23 mouse cellular contexts compared by ENCODE assay signal in the genomic region with DNA sequence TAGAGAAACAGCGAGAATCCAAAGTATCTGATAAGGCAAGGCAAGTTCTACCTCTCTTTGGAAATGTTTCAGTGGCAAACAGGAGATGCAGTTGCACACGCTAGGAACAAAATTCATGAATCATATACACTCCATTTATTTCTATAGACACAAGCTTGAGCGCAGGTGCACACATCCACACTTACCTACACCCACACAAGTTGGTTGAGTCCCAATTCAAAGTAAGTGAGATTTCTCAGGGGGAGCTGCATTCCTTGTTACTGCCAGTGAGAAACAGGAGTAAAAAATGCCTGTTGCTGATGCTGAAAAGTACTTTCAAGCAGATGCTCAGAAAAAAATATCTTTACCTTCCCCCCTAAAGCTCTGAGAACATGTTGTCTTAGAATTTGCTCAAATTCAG.
DNase-seq lines count a peak whose midpoint lies in the region; TF ChIP-seq lines count a peak whose summit lies in the region.
"Had no signal": no experiment of that assay in that cellular context is flagged by ENCODE, and none has a peak within 500 bp of the region (broad histone marks: within the 10 kb centered on the region; RNA-seq: fewer than 3 reads in every experiment).

No protein-coding gene starts in this region.

- peak overlapping the region; percentile 25; the same call in 1 of the 2 replicates for H3K27ac ChIP-seq in cortical plate, adult 2 months (ENCODE audit: insufficient read depth, low read length)
- no peak overlapping the region for H3K27ac ChIP-seq in left cerebral cortex, adult 2 months
- H3K27ac ChIP-seq: embryonic facial prominence, embryonic 12.5 days; hindbrain, embryonic 10.5 days; limb, embryonic 10.5 days; liver, embryonic 15.5 days; lung, embryonic 15.5 days; midbrain, embryonic 13.5 days had no signal

- no peak for TF ChIP-seq CTCF in cortical plate, adult 2 months (IDR thresholded peaks at IDR 0.05; ENCODE audit: extremely low read depth, insufficient read depth, low read length)
- no peak for TF ChIP-seq CTCF in left cerebral cortex, adult 2 months (IDR thresholded peaks at IDR 0.05)

- peaks cover 2% of the 10 kb centered on the region; the same call in 1 of the 2 replicates for H3K4me1 ChIP-seq in cortical plate, adult 2 months (ENCODE audit: control insufficient read depth, insufficient read depth, low read length)
- H3K4me1 ChIP-seq: embryonic facial prominence, embryonic 12.5 days; heart, embryonic 12.5 days; hindbrain, embryonic 10.5 days; limb, embryonic 10.5 days; liver, embryonic 15.5 days; lung, embryonic 15.5 days; megakaryocyte, embryonic 14.5 days; midbrain, embryonic 13.5 days had no signal

- no peak overlapping the region for H3K4me3 ChIP-seq in cortical plate, adult 2 months (ENCODE audit: insufficient read depth, low read length)
- no peak overlapping the region for H3K4me3 ChIP-seq in left cerebral cortex, adult 2 months
- H3K4me3 ChIP-seq: embryonic facial prominence, embryonic 12.5 days; heart, embryonic 12.5 days; hindbrain, embryonic 10.5 days; limb, embryonic 10.5 days; liver, embryonic 15.5 days; lung, embryonic 15.5 days; megakaryocyte, embryonic 14.5 days; midbrain, embryonic 13.5 days had no signal

- intact Hi-C loops in left cerebral cortex, adult 2 months (cut with DNase I): loop anchor here (2.0 to 5.0 kb wide), 3 partner anchors 91 to 149 kb away; a partner anchor contains a TSS

- DNase-seq in layer of hippocampus, adult 9-11 months: peak; percentile 78
- no peak for DNase-seq in layer of hippocampus, postnatal 14 days (ENCODE audit: low spot score in 2 of 2)
- DNase-seq in left cerebral cortex, adult 2 months (ENCODE audit: extremely low spot score in 1 of 2, low spot score in 2 of 2): peak; percentile 11 to 20
- peak; percentile 51 to 75 for DNase-seq in right cerebral cortex, postnatal 36 days (ENCODE audit: low spot score in 2 of 2)
- DNase-seq in thymus, adult 18-20 months: no peak
- DNase-seq in urinary bladder, adult 2 months (ENCODE audit: low spot score): no peak
- DNase-seq: adrenal gland, adult 8-10 months; B cell, adult 2 months; cerebellum, adult 18-20 months; cerebellum, postnatal 14 days; forebrain, postnatal 0 days; heart, postnatal 10 days; liver; lung, postnatal 36 days had no signal

- TF ChIP-seq POLR2A in cortical plate, adult 2 months (IDR thresholded peaks at IDR 0.05; ENCODE audit: extremely low read depth, insufficient read depth, low read length): no peak

Comparison
In these comparisons a context has a peak if more than half of its experiments do, and no peak if none do; other contexts are left out.
1. DNase-seq: peak in layer of hippocampus, adult 9-11 months (single experiment), left cerebral cortex, adult 2 months (2 of 2) and right cerebral cortex, postnatal 36 days (2 of 2); none in layer of hippocampus, postnatal 14 days (0 of 2), thymus, adult 18-20 months (0 of 2) and urinary bladder, adult 2 months (single experiment).